Comparison of ENCODE assay signal across 8 mouse cellular contexts in the genomic region with DNA sequence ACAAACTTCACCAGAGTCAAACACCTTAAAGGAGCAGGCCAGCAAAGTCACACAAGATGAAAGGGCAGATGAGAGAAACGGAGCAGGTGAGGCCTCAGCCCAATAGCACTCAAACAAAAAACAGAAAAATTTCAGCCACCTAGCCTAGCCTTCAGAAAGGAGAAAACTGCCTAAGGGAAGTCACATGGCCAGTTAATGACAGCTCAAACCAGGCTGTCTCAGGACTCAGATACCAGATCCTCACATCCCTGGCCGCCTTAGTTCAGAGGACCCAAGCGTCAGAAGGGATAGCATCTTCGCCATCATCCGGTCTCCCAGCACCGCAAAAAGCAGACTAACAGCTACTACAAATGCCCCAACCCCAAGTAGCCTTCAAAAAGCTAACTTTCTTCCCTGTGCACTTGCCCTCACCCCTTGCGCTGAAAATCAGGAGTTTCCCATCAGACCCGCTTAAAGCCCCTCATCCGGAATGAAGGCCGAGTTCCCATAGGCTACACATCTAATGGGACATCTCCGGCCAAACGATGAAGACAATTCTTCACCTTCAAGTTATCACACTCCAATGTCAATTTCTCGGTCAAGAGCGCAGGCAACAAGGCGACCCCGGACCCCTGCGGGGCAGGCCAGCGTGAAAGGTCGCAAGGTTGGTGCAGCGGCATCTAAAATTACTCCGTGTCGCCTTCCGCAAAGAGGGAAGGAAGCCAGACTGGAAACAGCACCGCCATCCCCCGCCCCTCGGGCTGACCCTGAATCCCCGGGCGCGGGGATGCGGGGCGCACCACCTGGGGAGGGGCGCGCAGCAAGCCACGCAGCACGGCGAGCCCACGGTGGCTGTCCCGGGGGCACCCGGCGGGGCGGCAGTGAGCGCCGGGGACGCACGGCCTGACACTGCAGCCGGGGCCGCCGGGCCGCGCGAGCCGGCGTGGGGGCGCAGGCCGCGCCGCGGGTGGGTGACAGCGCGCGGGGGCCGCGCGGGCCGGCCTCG. TPM values are rescaled to one million over a fixed set of nuclear protein-coding genes. Genes with fewer than 3 reads are reported as not detected.
A peak's percentile ranks its signal among the peaks of the same experiment; 100 is the strongest.
DNase-seq lines count a peak whose midpoint lies in the region; ATAC-seq and TF ChIP-seq lines count a peak whose summit lies in the region.

No protein-coding gene starts in this region.

- H3K79me2 ChIP-seq in myocyte (ENCODE audit: control insufficient read depth, insufficient read depth): peaks cover 53% of the 10 kb centered on the region

- H3K4me3 ChIP-seq in heart, embryonic 12.5 days: peak overlapping the region; percentile 96
- H3K4me3 ChIP-seq in limb, embryonic 10.5 days: peak overlapping the region; percentile 85
- H3K4me3 ChIP-seq in myocyte: peak overlapping the region; percentile 40

- peak overlapping the region; percentile 97 for H3K4me2 ChIP-seq in heart, embryonic 12.5 days
- H3K4me2 ChIP-seq in myocyte (ENCODE audit: low read depth): peak overlapping the region; percentile 91

- no peaks in the 10 kb centered on the region for H3K27me3 ChIP-seq in heart, embryonic 12.5 days (replicated peaks)
- peaks cover 28% of the 10 kb centered on the region for H3K27me3 ChIP-seq in limb, embryonic 10.5 days (ENCODE audit: low read depth, poor library complexity, severe bottlenecking)
- no peaks in the 10 kb centered on the region for H3K27me3 ChIP-seq in myocyte (ENCODE audit: control insufficient read depth, insufficient read depth, insufficient read length)

- no peak for TF ChIP-seq POLR2A in myocyte (IDR thresholded peaks at IDR 0.05; ENCODE audit: insufficient read length, low read depth)

- H3K4me1 ChIP-seq in heart, embryonic 12.5 days (replicated peaks): peaks cover 32% of the 10 kb centered on the region
- H3K4me1 ChIP-seq in limb, embryonic 10.5 days: peaks cover 20% of the 10 kb centered on the region

- H3ac ChIP-seq in myocyte (ENCODE audit: control insufficient read depth, insufficient read length): peak overlapping the region; percentile 91

- H3K9me3 ChIP-seq in heart, embryonic 12.5 days (replicated peaks): no peaks in the 10 kb centered on the region
- no peaks in the 10 kb centered on the region for H3K9me3 ChIP-seq in limb, embryonic 10.5 days (replicated peaks)

- peak; percentile 48 for DNase-seq in adrenal gland, adult 2 months
- DNase-seq in adrenal gland, postnatal 25 days: no peak
- peak; percentile 64 for DNase-seq in cerebellum, adult 9-11 months
- DNase-seq in limb, embryonic 10.5 days (ENCODE audit: low spot score): peak; percentile 59
- DNase-seq in c-Kit-positive CD71-positive TER-119-positive erythroid progenitor cells, embryonic 14.5 days (ENCODE audit: low spot score): no peak

- peak; percentile 28 for ATAC-seq in CD4-positive, CD25-positive, alpha-beta regulatory T cell, adult 4 months
- ATAC-seq in heart, embryonic 12.5 days (ENCODE audit: insufficient number of reproducible peaks, low FRiP score): peak; percentile 41

- H3K9ac ChIP-seq in heart, embryonic 12.5 days: peak overlapping the region; percentile 92

- H3K36me3 ChIP-seq in heart, embryonic 12.5 days: 0 out of 2 replicates have a peak, but pooled peaks cover 4% of the 10 kb centered on the region
- peaks cover 8% of the 10 kb centered on the region for H3K36me3 ChIP-seq in limb, embryonic 10.5 days
- no peaks in the 10 kb centered on the region for H3K36me3 ChIP-seq in myocyte (ENCODE audit: control insufficient read depth, insufficient read depth)

- WGBS in heart, embryonic 12.5 days: 5% methylated on average over 65 of the region's 66 CpGs
- 8% methylated on average over 65 of the region's 66 CpGs for WGBS in limb, embryonic 10.5 days

- no peak overlapping the region for H3K27ac ChIP-seq in heart, embryonic 12.5 days (ENCODE audit: poor library complexity, severe bottlenecking)
- peak overlapping the region; percentile 83 for H3K27ac ChIP-seq in limb, embryonic 10.5 days

TF ChIP-seq in myocyte, 11 proteins besides CTCF, POLR2A, EP300 and RAD21:
- TF ChIP-seq USF1 (IDR thresholded peaks at IDR 0.05; ENCODE audit: low read depth): peak; percentile 71
- no peak for TF ChIP-seq MYOG (IDR thresholded peaks at IDR 0.05; ENCODE audit: control insufficient read depth in 1 of 3, insufficient read depth in 1 of 3, insufficient read length in 2 of 3, low read depth in 2 of 3)
- no peak for TF ChIP-seq MAX (IDR thresholded peaks at IDR 0.05; ENCODE audit: low read depth)

RNA-seq across cellular contexts. Expression of a gene that starts 0.7 kb away (rescaled TPM):
- total RNA-seq in adrenal gland, adult 2 months (2021): 100 to 1,000 TPM in 1 of 2 experiments, 10 to 100 TPM in 1; 80.6 to 206 TPM
- polyA plus RNA-seq in adrenal gland, adult 2 months (2012; rRNA removed): 45.5 and 59.7 TPM in 2 replicates
- total RNA-seq in adrenal gland, postnatal 25 days (2021): 61.4 and 68.0 TPM in 2 replicates
- 10 to 100 TPM; 14.0 to 16.4 TPM for polyA plus RNA-seq in CD4-positive, CD25-positive, alpha-beta regulatory T cell, adult 4 months (2017; shearing (Covaris generic))
- polyA plus RNA-seq in heart, embryonic 12.5 days (2016; fragmentation: Nextera tagmentation; extraction: Ambion mirVana): 10.1 and 12.1 TPM in 2 replicates
- 8.1 and 9.8 TPM in 2 replicates for polyA plus RNA-seq in limb, embryonic 10.5 days (2016; fragmentation: Nextera tagmentation; extraction: Ambion mirVana)
- 14.5 TPM for polyA plus RNA-seq in myocyte (2012; fragmentation: generic; extraction: Trizol)

Comparison
In these comparisons a context has a peak if more than half of its experiments do, and no peak if none do; other contexts are left out.
1. DNase-seq: peak in adrenal gland, adult 2 months (single experiment), cerebellum, adult 9-11 months (single experiment) and limb, embryonic 10.5 days (single experiment); none in adrenal gland, postnatal 25 days (single experiment) and c-Kit-positive CD71-positive TER-119-positive erythroid progenitor cells, embryonic 14.5 days (single experiment).
2. H3K4me3 ChIP-seq: peak in every context shown above with its lines; median percentile 96 in heart, embryonic 12.5 days; 85 in limb, embryonic 10.5 days; 40 in myocyte.